Mouse (Mus musculus) embryo, embryonic 10 days (tissue): Measurements from ENCODE around the gene Runx1.

Experiments
- DNase-seq: peaks from one replicate; pipeline ENCODE4 v3.0.0-alpha.2; 2015; ENCODE audit warnings: low spot score

Gene Runx1

GRCm38 (mm10) chr16:92747062-92747461 is 78.9 kb downstream of the Runx1 start:
- DNase-seq: no peak

- no peak for DNase-seq
These were observed 80.7 kb downstream of the Runx1 start for GRCm38 (mm10) chr16:92745239-92745638.

- no peak for DNase-seq
These were observed 81.7 kb downstream of the Runx1 start for GRCm38 (mm10) chr16:92744172-92744777.

- no peak for DNase-seq
These were observed 82.2 kb downstream of the Runx1 start for GRCm38 (mm10) chr16:92743755-92744154.

- no peak for DNase-seq
These were observed 84.6 kb downstream of the Runx1 start for GRCm38 (mm10) chr16:92741342-92741741.

- DNase-seq: no peak
These were observed 85.4 kb downstream of the Runx1 start for GRCm38 (mm10) chr16:92740541-92740940.

GRCm38 (mm10) chr16:92739997-92740396 is 86.0 kb downstream of the Runx1 start:
- no peak for DNase-seq

- no peak for DNase-seq
These were observed 86.7 kb downstream of the Runx1 start for GRCm38 (mm10) chr16:92739071-92739793.

- DNase-seq: no peak
These were observed 87.4 kb downstream of the Runx1 start for GRCm38 (mm10) chr16:92738476-92739010.

- DNase-seq: no peak
These were observed 99.1 kb downstream of the Runx1 start for GRCm38 (mm10) chr16:92726870-92727269.

- DNase-seq: no peak
These were observed 101.4 kb downstream of the Runx1 start for GRCm38 (mm10) chr16:92724526-92724925.

- no peak for DNase-seq
These were observed 105.3 kb downstream of the Runx1 start for GRCm38 (mm10) chr16:92720678-92721077.

GRCm38 (mm10) chr16:92719725-92720124 is 106.2 kb downstream of the Runx1 start:
- DNase-seq: no peak

GRCm38 (mm10) chr16:92715599-92716483 is 110.1 kb downstream of the Runx1 start:
- peak; percentile 29 for DNase-seq

- no peak for DNase-seq
These were observed 115.8 kb downstream of the Runx1 start for GRCm38 (mm10) chr16:92710161-92710560.

- no peak for DNase-seq
These were observed 117.2 kb downstream of the Runx1 start for GRCm38 (mm10) chr16:92708718-92709117.

- no peak for DNase-seq
These were observed 118.2 kb downstream of the Runx1 start for GRCm38 (mm10) chr16:92707712-92708111.

GRCm38 (mm10) chr16:92707146-92707545 is 118.8 kb downstream of the Runx1 start:
- DNase-seq: no peak

- DNase-seq: no peak
These were observed 120.1 kb downstream of the Runx1 start for GRCm38 (mm10) chr16:92705564-92706458.

- no peak for DNase-seq
These were observed 122.1 kb downstream of the Runx1 start for GRCm38 (mm10) chr16:92703850-92704249.
